Mouse (Mus musculus): Measurements from ENCODE around the gene Prpsap2. TPM values are rescaled to one million over a fixed set of nuclear protein-coding genes. Genes with fewer than 3 reads are reported as not detected.

Prpsap2 gene
- polyA plus RNA-seq, 1 experiment from 2014 or later = 27.5 TPM

GRCm38 (mm10) chr11:61744460-61744859 lies 17.4 kb downstream of the Prpsap2 start:
- no peak for ATAC-seq
- Histone ChIP-seq H3K4me1 (replicated peaks) (no peaks in the 10 kb centered on the region), H3K27me3 (replicated peaks) (no peaks in the 10 kb centered on the region), H3K4me2 (replicated peaks) (no peak overlapping the region), H3K36me3 (peaks cover 19% of the 10 kb centered on the region; the same call in 1 of the 2 replicates), H3K9ac (no peak overlapping the region), H3K9me3 (no peaks in the 10 kb centered on the region), H3K4me3 (replicated peaks) (no peak overlapping the region), H3K27ac (no peak overlapping the region)
- WGBS = 71% methylated on average over 3 of the region's 3 CpGs

DNA sequence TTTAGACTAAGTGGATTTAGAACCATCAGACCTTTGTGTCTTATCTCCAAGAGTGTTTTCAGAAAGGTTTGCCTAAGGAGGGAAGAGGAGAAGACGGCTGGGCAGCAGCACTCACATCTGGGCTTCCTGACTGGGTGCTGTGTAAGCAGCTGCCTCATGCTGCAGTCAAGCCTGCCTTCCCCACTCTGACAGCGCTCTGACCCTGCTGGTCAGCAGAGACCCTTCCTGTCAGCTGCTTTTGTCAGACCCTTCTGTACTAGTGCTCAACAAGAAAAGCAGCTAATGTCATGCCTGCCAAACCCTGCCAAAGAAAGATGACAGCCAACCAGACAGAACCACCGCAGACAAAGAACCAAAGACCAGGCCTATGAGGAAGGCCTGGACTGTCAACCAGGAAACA lies 18.1 kb downstream of the Prpsap2 start:
- Histone ChIP-seq H3K4me2 (replicated peaks) (no peak overlapping the region), H3K27me3 (replicated peaks) (no peaks in the 10 kb centered on the region), H3K4me3 (replicated peaks) (no peak overlapping the region), H3K36me3 (peaks cover 25% of the 10 kb centered on the region), H3K4me1 (replicated peaks) (no peaks in the 10 kb centered on the region), H3K27ac (no peak overlapping the region), H3K9ac (no peak overlapping the region), H3K9me3 (no peaks in the 10 kb centered on the region)
- 84% methylated on average over 3 of the region's 3 CpGs for WGBS
- ATAC-seq = no peak

DNA sequence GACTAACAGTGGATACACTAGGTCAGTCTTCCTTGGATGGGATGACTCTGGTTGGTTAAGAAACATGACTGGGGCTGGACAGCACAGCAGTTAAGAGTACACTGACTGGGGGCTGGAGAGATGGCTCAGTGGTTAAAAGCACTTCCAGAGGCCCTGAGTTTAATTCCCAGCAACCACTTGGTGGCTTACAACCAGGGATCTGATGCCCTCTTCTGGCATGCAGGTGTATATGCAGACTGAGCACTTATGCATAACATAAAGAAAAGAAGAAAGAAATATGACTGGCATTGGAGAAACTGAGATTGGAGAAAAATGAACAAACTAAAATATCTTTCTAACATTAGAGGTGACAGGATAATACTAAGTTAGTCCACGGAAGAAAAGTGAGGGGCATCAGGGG lies 21.4 kb downstream of the Prpsap2 start:
- 93% methylated on average over 1 of the region's 1 CpGs for WGBS
- Histone ChIP-seq H3K4me1 (replicated peaks) (no peaks in the 10 kb centered on the region), H3K27me3 (replicated peaks) (no peaks in the 10 kb centered on the region), H3K36me3 (peaks cover 29% of the 10 kb centered on the region), H3K4me3 (replicated peaks) (no peak overlapping the region), H3K9ac (no peak overlapping the region), H3K9me3 (no peaks in the 10 kb centered on the region), H3K27ac (no peak overlapping the region), H3K4me2 (replicated peaks) (no peak overlapping the region)
- ATAC-seq = no peak

DNA sequence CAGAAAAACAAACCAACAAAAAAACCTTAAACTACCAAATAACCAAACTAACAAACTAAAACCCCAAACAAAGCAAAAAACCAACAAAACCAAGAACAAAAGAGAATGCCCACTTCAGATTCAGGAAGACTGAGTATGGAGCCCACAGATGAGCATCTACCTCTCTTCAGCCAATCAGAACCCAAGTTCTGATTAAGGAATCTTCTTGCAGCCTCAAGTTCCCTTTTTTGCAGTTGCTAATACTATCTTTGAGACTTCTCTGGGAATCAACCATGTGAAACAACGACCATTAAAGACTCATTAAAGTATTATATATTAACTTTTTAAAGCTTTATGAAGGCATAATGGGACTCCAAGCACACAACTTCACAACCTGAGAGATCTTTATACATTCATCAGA lies 24.6 kb downstream of the Prpsap2 start:
- no peak overlapping the region for H3K9ac ChIP-seq
- peaks cover 35% of the 10 kb centered on the region for H3K36me3 ChIP-seq
- no peaks in the 10 kb centered on the region for H3K27me3 ChIP-seq (replicated peaks)
- H3K4me2 ChIP-seq (replicated peaks) = no peak overlapping the region
- no peaks in the 10 kb centered on the region for H3K9me3 ChIP-seq
- no peaks in the 10 kb centered on the region for H3K4me1 ChIP-seq (replicated peaks)
- no peak overlapping the region for H3K4me3 ChIP-seq (replicated peaks)
- 90% methylated on average over 1 of the region's 1 CpGs for WGBS
- ATAC-seq = no peak
- no peak overlapping the region for H3K27ac ChIP-seq

- no peak overlapping the region for H3K4me2 ChIP-seq (replicated peaks)
- no peak overlapping the region for H3K4me3 ChIP-seq (replicated peaks)
- peak; percentile 61 for ATAC-seq
- no peaks in the 10 kb centered on the region for H3K9me3 ChIP-seq
- H3K36me3 ChIP-seq = peaks cover 20% of the 10 kb centered on the region
- H3K9ac ChIP-seq = no peak overlapping the region
- 85% methylated on average over 7 of the region's 7 CpGs for WGBS
- H3K27ac ChIP-seq = no peak overlapping the region
- H3K4me1 ChIP-seq (replicated peaks) = no peaks in the 10 kb centered on the region
- no peaks in the 10 kb centered on the region for H3K27me3 ChIP-seq (replicated peaks)
Observed at GRCm38 (mm10) chr11:61732672-61733071, 29.2 kb downstream of the Prpsap2 start.

- Histone ChIP-seq H3K27ac (no peak overlapping the region), H3K4me2 (replicated peaks) (no peak overlapping the region)
- WGBS = 58% methylated on average over 2 of the region's 2 CpGs
Observed at GRCm38 (mm10) chr11:61728037-61728436, 33.9 kb downstream of the Prpsap2 start.

GRCm38 (mm10) chr11:61722077-61722476 lies 39.8 kb downstream of the Prpsap2 start:
- H3K4me1 ChIP-seq (replicated peaks) = no peaks in the 10 kb centered on the region
- no peak overlapping the region for H3K27ac ChIP-seq
- no peak overlapping the region for H3K9ac ChIP-seq
- H3K4me3 ChIP-seq (replicated peaks) = no peak overlapping the region
- H3K9me3 ChIP-seq = no peaks in the 10 kb centered on the region
- H3K4me2 ChIP-seq (replicated peaks) = no peak overlapping the region
- no peaks in the 10 kb centered on the region for H3K36me3 ChIP-seq
- WGBS = 72% methylated on average over 5 of the region's 5 CpGs
- H3K27me3 ChIP-seq (replicated peaks) = no peaks in the 10 kb centered on the region
- ATAC-seq = no peak

More at GRCm38 (mm10) chr11:61728037-61728436, 33.9 kb downstream of the Prpsap2 start:
- Histone ChIP-seq H3K4me3 (replicated peaks) (no peak overlapping the region), H3K27me3 (replicated peaks) (no peaks in the 10 kb centered on the region), H3K9me3 (no peaks in the 10 kb centered on the region), H3K9ac (no peak overlapping the region), H3K4me1 (replicated peaks) (no peaks in the 10 kb centered on the region), H3K36me3 (peaks cover 13% of the 10 kb centered on the region)
- no peak for ATAC-seq

GRCm38 (mm10) chr11:61720636-61721035 lies 41.3 kb downstream of the Prpsap2 start, which contains the start of gene Slc5a10:
Gene Slc5a10, minus strand, starts transcription at chr11:61720826.
- Histone ChIP-seq H3K4me3 (replicated peaks) (no peak within 1 kb of the TSS), H3K9me3 (no peaks in the 10 kb centered on the region), H3K36me3 (no peaks in the 10 kb centered on the region), H3K4me2 (replicated peaks) (no peak within 1 kb of the TSS), H3K27ac (no peak within 1 kb of the TSS), H3K4me1 (replicated peaks) (no peaks in the 10 kb centered on the region), H3K9ac (no peak within 1 kb of the TSS), H3K27me3 (replicated peaks) (no peaks in the 10 kb centered on the region)
- 79% methylated on average over 3 of the region's 3 CpGs for WGBS
- ATAC-seq = no peak

GRCm38 (mm10) chr11:61719826-61720225 lies 42.1 kb downstream of the Prpsap2 start:
- H3K36me3 ChIP-seq = no peaks in the 10 kb centered on the region
- no peaks in the 10 kb centered on the region for H3K9me3 ChIP-seq
- ATAC-seq = no peak
- H3K9ac ChIP-seq = no peak overlapping the region
- no peaks in the 10 kb centered on the region for H3K27me3 ChIP-seq (replicated peaks)
- H3K4me3 ChIP-seq (replicated peaks) = no peak overlapping the region
- no peak overlapping the region for H3K27ac ChIP-seq
- no peaks in the 10 kb centered on the region for H3K4me1 ChIP-seq (replicated peaks)
- no peak overlapping the region for H3K4me2 ChIP-seq (replicated peaks)
- WGBS = 75% methylated on average over 8 of the region's 8 CpGs

DNA sequence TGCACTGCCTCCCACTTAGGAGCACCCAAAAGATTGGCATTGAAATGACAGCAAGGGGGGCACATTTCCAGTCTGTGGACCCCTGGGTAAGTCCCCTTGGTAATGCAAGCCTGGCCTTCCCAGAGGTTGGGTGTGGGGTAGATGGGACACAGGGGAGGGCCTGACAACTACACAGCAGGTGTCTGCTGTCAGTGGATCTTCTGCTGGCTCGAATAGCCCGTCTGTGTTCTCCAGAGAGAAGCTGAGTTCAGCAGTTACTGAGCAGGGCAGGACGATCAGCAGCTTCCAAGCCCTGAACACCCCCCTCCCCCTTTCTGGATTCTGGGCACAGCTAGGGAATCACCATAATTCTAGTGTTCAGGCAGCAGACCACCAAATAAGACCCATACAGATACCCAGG lies 42.5 kb downstream of the Prpsap2 start:
- Histone ChIP-seq H3K9ac (no peak overlapping the region), H3K27ac (no peak overlapping the region), H3K27me3 (replicated peaks) (no peaks in the 10 kb centered on the region), H3K9me3 (no peaks in the 10 kb centered on the region), H3K4me2 (replicated peaks) (no peak overlapping the region), H3K4me3 (replicated peaks) (no peak overlapping the region), H3K36me3 (no peaks in the 10 kb centered on the region), H3K4me1 (replicated peaks) (no peaks in the 10 kb centered on the region)
- WGBS = 50% methylated on average over 3 of the region's 3 CpGs
- ATAC-seq = no peak

- Histone ChIP-seq H3K27ac (no peak overlapping the region), H3K4me2 (replicated peaks) (no peak overlapping the region), H3K9me3 (no peaks in the 10 kb centered on the region), H3K36me3 (no peaks in the 10 kb centered on the region), H3K9ac (no peak overlapping the region), H3K4me1 (replicated peaks) (no peaks in the 10 kb centered on the region), H3K27me3 (replicated peaks) (no peaks in the 10 kb centered on the region), H3K4me3 (replicated peaks) (no peak overlapping the region)
- WGBS = 71% methylated on average over 5 of the region's 5 CpGs
- no peak for ATAC-seq
Observed at GRCm38 (mm10) chr11:61717990-61718389, 43.9 kb downstream of the Prpsap2 start.

DNA sequence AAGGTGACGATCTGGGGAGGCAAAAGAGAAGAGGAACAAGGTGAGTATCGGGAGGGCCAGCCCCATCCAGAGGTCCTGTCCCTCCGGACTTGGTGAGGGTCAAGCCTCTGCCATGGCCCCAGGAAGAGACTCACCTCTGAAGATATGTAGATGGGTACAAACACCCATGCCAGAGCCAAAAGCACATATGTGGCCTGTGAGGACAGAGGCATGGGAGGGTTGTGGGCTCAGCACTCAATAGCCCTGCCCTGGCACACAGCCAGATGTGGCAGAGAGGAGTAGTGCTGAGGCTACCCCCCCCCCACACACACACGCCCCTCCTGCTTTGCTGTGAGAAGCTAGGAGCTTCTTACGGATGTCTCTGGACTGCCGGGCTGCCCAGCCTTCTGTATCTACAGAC lies 46.8 kb downstream of the Prpsap2 start:
- ATAC-seq = no peak
- Histone ChIP-seq H3K27ac (no peak overlapping the region), H3K9me3 (no peaks in the 10 kb centered on the region), H3K4me3 (replicated peaks) (no peak overlapping the region), H3K27me3 (replicated peaks) (no peaks in the 10 kb centered on the region), H3K36me3 (no peaks in the 10 kb centered on the region), H3K9ac (no peak overlapping the region), H3K4me1 (replicated peaks) (no peaks in the 10 kb centered on the region), H3K4me2 (replicated peaks) (no peak overlapping the region)
- WGBS = 68% methylated on average over 6 of the region's 6 CpGs

GRCm38 (mm10) chr11:61714346-61715117 lies 47.4 kb downstream of the Prpsap2 start:
- Histone ChIP-seq H3K9me3 (no peaks in the 10 kb centered on the region), H3K36me3 (no peaks in the 10 kb centered on the region), H3K27ac (no peak overlapping the region), H3K27me3 (replicated peaks) (no peaks in the 10 kb centered on the region), H3K4me2 (replicated peaks) (no peak overlapping the region), H3K4me1 (replicated peaks) (no peaks in the 10 kb centered on the region), H3K9ac (no peak overlapping the region), H3K4me3 (replicated peaks) (no peak overlapping the region)
- ATAC-seq = peak; percentile 86
- 46% methylated on average over 11 of the region's 11 CpGs for WGBS
